Mouse (Mus musculus) cerebellum, adult 9-10 months (tissue): ENCODE measurements at regions not wholly inside any gene's neighbourhood (a gene's known extent, or its start where the extent isn't known, plus 50 kb on each side); places are given as distances from the start of the nearest gene placed in this dataset.

Experiments
- DNase-seq: peaks from one replicate; pipeline ENCODE4 v3.0.0; 2022

- DNase-seq, result no peak
Measured at GRCm38 (mm10) chr16:25585070-25585454, 98.5 kb upstream of the Trp63 start.

- no peak for DNase-seq
Measured at GRCm38 (mm10) chr16:25585953-25586352, 97.6 kb upstream of the Trp63 start.

GRCm38 (mm10) chr16:25587879-25588347 is 95.7 kb upstream of the Trp63 start:
- DNase-seq, result no peak

GRCm38 (mm10) chr16:25597435-25597834 is 86.1 kb upstream of the Trp63 start:
- no peak for DNase-seq

- DNase-seq, result no peak
Measured at GRCm38 (mm10) chr16:25603121-25603520, 80.4 kb upstream of the Trp63 start.

GRCm38 (mm10) chr16:25615229-25615628 is 68.3 kb upstream of the Trp63 start:
- DNase-seq, result no peak

GRCm38 (mm10) chr16:25615646-25616045 is 67.9 kb upstream of the Trp63 start:
- no peak for DNase-seq

GRCm38 (mm10) chr16:25618898-25619297 is 64.7 kb upstream of the Trp63 start:
- DNase-seq, result no peak

- DNase-seq, result no peak
Measured at GRCm38 (mm10) chr16:25622651-25623050, 60.9 kb upstream of the Trp63 start.

- DNase-seq, result no peak
Measured at GRCm38 (mm10) chr16:25623986-25624623, 59.5 kb upstream of the Trp63 start.

GRCm38 (mm10) chr16:25629750-25630149 is 53.8 kb upstream of the Trp63 start:
- no peak for DNase-seq

GRCm38 (mm10) chr16:25631139-25631716 is 52.3 kb upstream of the Trp63 start:
- DNase-seq, result no peak
